Mouse (Mus musculus) R1 (cell line): ENCODE data around the gene Gm49325.

Source experiments
- DNase-seq: peaks from one replicate; pipeline ENCODE4 v3.0.0-alpha.2; 2018; ENCODE audit warnings: low read depth, low spot score

Gene Gm49325

GRCm38 (mm10) chr10:77605908-77606826 lies at the start of gene Gm49325, which contains the start of gene Sumo3:
Gm49325 (plus strand) TSS chr10:77606197.
Sumo3 (plus strand) TSS chr10:77606097.
- DNase-seq, result peak; percentile 91

GRCm38 (mm10) chr10:77556631-77557030 lies 49.4 kb upstream of the Gm49325 start:
- DNase-seq, result no peak

- no peak for DNase-seq
These were observed 48.4 kb upstream of the Gm49325 start for GRCm38 (mm10) chr10:77557641-77558040.

- no peak for DNase-seq
These were observed 45.9 kb upstream of the Gm49325 start for GRCm38 (mm10) chr10:77560090-77560489.

- DNase-seq, result no peak
These were observed 45.2 kb upstream of the Gm49325 start for GRCm38 (mm10) chr10:77560830-77561229.

GRCm38 (mm10) chr10:77561508-77561907 lies 44.5 kb upstream of the Gm49325 start:
- DNase-seq, result no peak

- DNase-seq, result no peak
These were observed 41.0 kb upstream of the Gm49325 start for GRCm38 (mm10) chr10:77565005-77565404.

- DNase-seq, result peak; percentile 81
These were observed 39.3 kb upstream of the Gm49325 start for GRCm38 (mm10) chr10:77566651-77567050.

GRCm38 (mm10) chr10:77569481-77569880 lies 36.5 kb upstream of the Gm49325 start:
- peak; percentile 60 for DNase-seq

GRCm38 (mm10) chr10:77569973-77570658 lies 35.9 kb upstream of the Gm49325 start:
- peak; percentile 54 for DNase-seq

GRCm38 (mm10) chr10:77572225-77572624 lies 33.8 kb upstream of the Gm49325 start:
- DNase-seq, result peak; percentile 79

GRCm38 (mm10) chr10:77573162-77573561 lies 32.8 kb upstream of the Gm49325 start:
- no peak for DNase-seq

GRCm38 (mm10) chr10:77580027-77580920 lies 25.7 kb upstream of the Gm49325 start:
- DNase-seq, result peak; percentile 54

- DNase-seq, result peak; percentile 76
These were observed 25.0 kb upstream of the Gm49325 start for GRCm38 (mm10) chr10:77581023-77581407.

GRCm38 (mm10) chr10:77581408-77582284 lies 24.4 kb upstream of the Gm49325 start, which contains the start of gene Pttg1ip:
Pttg1ip (plus strand) TSS chr10:77581720.
- peak; percentile 96 for DNase-seq

- DNase-seq, result no peak
These were observed 23.7 kb upstream of the Gm49325 start for GRCm38 (mm10) chr10:77582285-77582618.

- DNase-seq, result no peak
These were observed 22.1 kb upstream of the Gm49325 start for GRCm38 (mm10) chr10:77583795-77584422.

GRCm38 (mm10) chr10:77586637-77587036 lies 19.4 kb upstream of the Gm49325 start:
- DNase-seq, result no peak

- DNase-seq, result no peak
These were observed 18.8 kb upstream of the Gm49325 start for GRCm38 (mm10) chr10:77587091-77587775.

- no peak for DNase-seq
These were observed 18.0 kb upstream of the Gm49325 start for GRCm38 (mm10) chr10:77588036-77588435.
